Mouse (Mus musculus): ENCODE results near the gene Pard3. TPM values are rescaled to one million over a fixed set of nuclear protein-coding genes. Genes with fewer than 3 reads are reported as not detected.

The Pard3 gene
- polyA plus RNA-seq, 1 experiment from 2014 or later, result 30.0 TPM

- Histone ChIP-seq H3K4me2 (replicated peaks; ENCODE audit: low read depth) (no peak overlapping the region), H3K27ac (replicated peaks) (no peak overlapping the region), H3K27me3 (ENCODE audit: control insufficient read depth, insufficient read depth, low read length) (no peaks in the 10 kb centered on the region), H3K4me3 (ENCODE audit: low read depth, low read length) (no peak overlapping the region), H3K4me1 (replicated peaks; ENCODE audit: control insufficient read depth, insufficient read depth) (no peaks in the 10 kb centered on the region), H3K9me3 (ENCODE audit: control insufficient read depth, low read length) (no peaks in the 10 kb centered on the region), H3K36me3 (ENCODE audit: control insufficient read depth, insufficient read depth, low read length) (no peaks in the 10 kb centered on the region), H3K9ac (ENCODE audit: low read length) (no peak overlapping the region)
- DNase-seq (ENCODE audit: low spot score) (no peak), ATAC-seq (ENCODE audit: low FRiP score, low TSS enrichment) (no peak)
- TF ChIP-seq CTCF (IDR thresholded peaks at IDR 0.05; ENCODE audit: low read depth) (no peak), EP300 (optimal IDR thresholded peaks at IDR 0.05) (no peak)
- 31% methylated on average over 5 of the region's 5 CpGs for WGBS
Observed at GRCm38 (mm10) chr8:127485618-127486017, 421.9 kb downstream of the Pard3 start.

DNA sequence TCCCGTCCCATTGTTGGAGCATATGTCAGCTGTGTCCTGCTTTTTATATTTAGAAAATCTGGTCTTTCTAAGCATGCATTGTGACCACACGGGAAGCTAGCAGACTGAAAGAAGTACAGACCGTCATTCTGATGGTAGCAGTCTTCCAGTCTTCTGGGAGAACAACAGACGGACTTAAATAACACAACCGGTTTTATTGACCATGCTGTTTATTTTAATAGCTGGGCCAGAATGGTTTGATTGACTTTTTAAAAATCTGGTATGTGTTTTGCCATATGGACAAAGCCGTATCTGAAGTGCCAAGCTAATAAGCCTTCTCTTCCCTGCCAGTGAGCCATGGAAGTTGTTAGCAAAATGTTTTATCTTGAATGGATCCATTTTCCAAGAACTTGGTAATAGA, 428.3 kb downstream of the Pard3 start:
- DNase-seq (ENCODE audit: low spot score) (no peak), ATAC-seq (ENCODE audit: low FRiP score, low TSS enrichment) (no peak)
- Histone ChIP-seq H3K9me3 (ENCODE audit: control insufficient read depth, low read length) (no peaks in the 10 kb centered on the region), H3K9ac (ENCODE audit: low read length) (no peak overlapping the region), H3K4me3 (ENCODE audit: low read depth, low read length) (no peak overlapping the region), H3K27ac (replicated peaks) (no peak overlapping the region), H3K4me2 (replicated peaks; ENCODE audit: low read depth) (no peak overlapping the region), H3K27me3 (ENCODE audit: control insufficient read depth, insufficient read depth, low read length) (no peaks in the 10 kb centered on the region), H3K4me1 (replicated peaks; ENCODE audit: control insufficient read depth, insufficient read depth) (no peaks in the 10 kb centered on the region), H3K36me3 (ENCODE audit: control insufficient read depth, insufficient read depth, low read length) (no peaks in the 10 kb centered on the region)
- WGBS, result 68% methylated on average over 6 of the region's 6 CpGs
- TF ChIP-seq CTCF (IDR thresholded peaks at IDR 0.05; ENCODE audit: low read depth), result no peak
- TF ChIP-seq EP300 (optimal IDR thresholded peaks at IDR 0.05), result no peak

GRCm38 (mm10) chr8:127495226-127495780, 431.6 kb downstream of the Pard3 start:
- Histone ChIP-seq H3K27ac (replicated peaks) (no peak overlapping the region), H3K36me3 (ENCODE audit: control insufficient read depth, insufficient read depth, low read length) (no peaks in the 10 kb centered on the region), H3K4me2 (replicated peaks; ENCODE audit: low read depth) (no peak overlapping the region), H3K27me3 (ENCODE audit: control insufficient read depth, insufficient read depth, low read length) (no peaks in the 10 kb centered on the region), H3K4me3 (ENCODE audit: low read depth, low read length) (no peak overlapping the region), H3K9ac (ENCODE audit: low read length) (no peak overlapping the region), H3K9me3 (ENCODE audit: control insufficient read depth, low read length) (no peaks in the 10 kb centered on the region), H3K4me1 (replicated peaks; ENCODE audit: control insufficient read depth, insufficient read depth) (no peaks in the 10 kb centered on the region)
- TF ChIP-seq EP300 (optimal IDR thresholded peaks at IDR 0.05) (no peak), CTCF (IDR thresholded peaks at IDR 0.05; ENCODE audit: low read depth) (no peak)
- ATAC-seq (ENCODE audit: low FRiP score, low TSS enrichment), result no peak
- WGBS, result 65% methylated on average over 4 of the region's 4 CpGs
- no peak for DNase-seq (ENCODE audit: low spot score)

DNA sequence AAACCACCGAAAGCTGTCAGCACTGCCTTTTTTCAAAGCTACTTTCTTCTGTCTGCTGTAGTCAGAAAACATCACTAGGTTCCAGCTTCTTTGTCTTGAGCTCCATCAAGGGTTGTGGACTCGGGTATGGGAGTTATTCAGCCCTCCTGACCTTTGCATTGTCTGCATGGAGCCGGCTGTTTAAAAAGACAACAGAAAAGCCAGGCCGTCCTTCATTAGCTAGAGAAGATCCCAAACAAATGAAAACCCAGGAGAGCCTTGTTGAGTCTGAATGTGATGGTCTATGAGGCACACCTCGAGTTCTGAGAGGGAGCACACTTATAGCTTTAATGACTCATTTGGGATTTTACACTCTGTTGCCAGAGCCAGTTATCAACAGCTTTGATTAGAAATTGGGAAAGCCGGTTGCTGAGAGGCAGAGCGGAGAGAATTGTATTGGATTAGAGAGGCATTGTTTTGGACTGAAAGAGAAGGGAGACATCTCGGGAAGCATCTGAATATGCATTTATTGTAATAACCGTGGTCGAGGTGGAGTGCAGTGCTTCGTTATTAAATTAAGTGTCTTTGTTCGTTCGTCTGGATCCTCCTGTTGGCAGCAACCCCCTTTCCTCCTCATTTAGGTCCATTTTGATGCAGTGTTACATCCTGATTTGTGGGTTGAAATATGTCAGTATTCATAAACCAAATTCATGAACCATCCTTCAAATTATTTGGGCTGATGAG, 435.5 kb downstream of the Pard3 start:
- ATAC-seq (ENCODE audit: low FRiP score, low TSS enrichment) (no peak), DNase-seq (ENCODE audit: low spot score) (no peak)
- Histone ChIP-seq H3K9ac (ENCODE audit: low read length) (no peak overlapping the region), H3K4me2 (replicated peaks; ENCODE audit: low read depth) (peak overlapping the region; percentile 44; the same call in 1 of the 2 replicates), H3K36me3 (ENCODE audit: control insufficient read depth, insufficient read depth, low read length) (no peaks in the 10 kb centered on the region), H3K4me3 (ENCODE audit: low read depth, low read length) (no peak overlapping the region), H3K9me3 (ENCODE audit: control insufficient read depth, low read length) (no peaks in the 10 kb centered on the region), H3K27ac (replicated peaks) (no peak overlapping the region), H3K4me1 (replicated peaks; ENCODE audit: control insufficient read depth, insufficient read depth) (no peaks in the 10 kb centered on the region), H3K27me3 (ENCODE audit: control insufficient read depth, insufficient read depth, low read length) (no peaks in the 10 kb centered on the region)
- TF ChIP-seq CTCF (IDR thresholded peaks at IDR 0.05; ENCODE audit: low read depth), result no peak
- TF ChIP-seq EP300 (optimal IDR thresholded peaks at IDR 0.05), result no peak
- WGBS, result 69% methylated on average over 13 of the region's 13 CpGs

DNA sequence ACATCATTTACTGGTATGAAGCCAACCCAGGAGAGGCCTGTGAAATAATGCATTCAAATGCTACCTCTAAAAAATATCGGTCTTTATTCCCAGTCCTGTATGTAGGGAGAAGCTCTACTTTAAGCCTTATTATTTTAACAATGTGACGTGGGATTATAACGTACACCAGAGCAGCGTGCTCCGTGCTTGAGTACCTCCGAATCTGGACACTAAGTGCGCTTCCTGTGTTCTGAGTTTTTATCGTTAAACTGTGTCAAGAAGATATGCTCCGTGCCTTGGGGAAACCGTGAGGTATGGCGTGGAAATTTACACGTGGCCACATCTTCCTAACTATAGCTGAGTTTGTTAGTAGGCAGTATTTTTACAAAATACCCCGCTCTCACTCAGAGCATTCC, 436.0 kb downstream of the Pard3 start:
- H3K4me3 ChIP-seq (ENCODE audit: low read depth, low read length), result peak overlapping the region; percentile 30

GRCm38 (mm10) chr8:127500206-127500605, 436.5 kb downstream of the Pard3 start:
- no peaks in the 10 kb centered on the region for H3K36me3 ChIP-seq (ENCODE audit: control insufficient read depth, insufficient read depth, low read length)
- 19% methylated on average over 7 of the region's 7 CpGs for WGBS
- no peak for TF ChIP-seq EP300 (optimal IDR thresholded peaks at IDR 0.05)
- no peak for TF ChIP-seq CTCF (IDR thresholded peaks at IDR 0.05; ENCODE audit: low read depth)
- no peak overlapping the region for H3K9ac ChIP-seq (ENCODE audit: low read length)
- H3K4me1 ChIP-seq (replicated peaks; ENCODE audit: control insufficient read depth, insufficient read depth), result no peaks in the 10 kb centered on the region
- peak overlapping the region; percentile 30 for H3K4me3 ChIP-seq (ENCODE audit: low read depth, low read length)
- no peaks in the 10 kb centered on the region for H3K9me3 ChIP-seq (ENCODE audit: control insufficient read depth, low read length)
- DNase-seq (ENCODE audit: low spot score) (no peak), ATAC-seq (ENCODE audit: low FRiP score, low TSS enrichment) (no peak)
- H3K27ac ChIP-seq (replicated peaks), result no peak overlapping the region
- peak overlapping the region; percentile 44; the same call in 1 of the 2 replicates for H3K4me2 ChIP-seq (replicated peaks; ENCODE audit: low read depth)
- H3K27me3 ChIP-seq (ENCODE audit: control insufficient read depth, insufficient read depth, low read length), result no peaks in the 10 kb centered on the region

More for the DNA sequence above, 436.0 kb downstream of the Pard3 start:
- TF ChIP-seq EP300 (optimal IDR thresholded peaks at IDR 0.05) (no peak), CTCF (IDR thresholded peaks at IDR 0.05; ENCODE audit: low read depth) (no peak)
- Histone ChIP-seq H3K27me3 (ENCODE audit: control insufficient read depth, insufficient read depth, low read length) (no peaks in the 10 kb centered on the region), H3K27ac (replicated peaks) (no peak overlapping the region), H3K4me1 (replicated peaks; ENCODE audit: control insufficient read depth, insufficient read depth) (no peaks in the 10 kb centered on the region), H3K9ac (ENCODE audit: low read length) (no peak overlapping the region), H3K4me2 (replicated peaks; ENCODE audit: low read depth) (peak overlapping the region; percentile 44), H3K9me3 (ENCODE audit: control insufficient read depth, low read length) (no peaks in the 10 kb centered on the region), H3K36me3 (ENCODE audit: control insufficient read depth, insufficient read depth, low read length) (no peaks in the 10 kb centered on the region)
- 52% methylated on average over 13 of the region's 13 CpGs for WGBS
- ATAC-seq (ENCODE audit: low FRiP score, low TSS enrichment) (no peak), DNase-seq (ENCODE audit: low spot score) (no peak)

All from stomach, postnatal 0 days (tissue).